Mouse (Mus musculus): ENCODE data around the gene Nutf2-ps1. TPM values are rescaled to one million over a fixed set of nuclear protein-coding genes. Genes with fewer than 3 reads are reported as not detected.
A peak's percentile ranks its signal among the peaks of the same experiment; 100 is the strongest.

Nutf2-ps1 gene
- total RNA-seq, 2 experiments from 2014 or later, result 36.9 to 61.1 TPM

- peak; percentile 40; the same call in 1 of the 2 replicates for ATAC-seq (ENCODE audit: poor library complexity, severe bottlenecking)
Measured at GRCm38 (mm10) chr19:53571501-53572428, 17.1 kb downstream of the Nutf2-ps1 start.

- ATAC-seq (ENCODE audit: poor library complexity, severe bottlenecking), result no peak
Measured at GRCm38 (mm10) chr19:53571056-53571455, 17.8 kb downstream of the Nutf2-ps1 start.

DNA sequence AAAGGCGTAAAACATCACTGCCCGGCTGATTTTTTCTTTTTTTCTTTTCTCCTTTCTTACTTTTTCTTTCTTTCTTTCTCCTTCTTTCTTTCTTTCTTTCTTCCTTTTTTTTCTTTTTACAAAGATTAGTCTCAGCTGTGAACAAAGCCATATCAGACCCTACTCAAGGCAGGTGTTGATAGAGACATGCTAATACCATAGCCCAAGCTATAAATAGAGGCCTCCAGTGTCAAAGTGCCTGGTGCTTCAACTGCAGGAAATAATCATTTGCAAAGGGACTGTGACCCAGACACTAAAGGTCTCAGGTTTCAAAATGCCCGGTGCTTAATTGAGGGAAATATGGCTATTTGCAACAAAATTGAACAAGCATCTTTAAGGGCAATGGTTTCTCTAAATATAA lies 20.3 kb downstream of the Nutf2-ps1 start:
- no peak for ATAC-seq (ENCODE audit: poor library complexity, severe bottlenecking)

DNA sequence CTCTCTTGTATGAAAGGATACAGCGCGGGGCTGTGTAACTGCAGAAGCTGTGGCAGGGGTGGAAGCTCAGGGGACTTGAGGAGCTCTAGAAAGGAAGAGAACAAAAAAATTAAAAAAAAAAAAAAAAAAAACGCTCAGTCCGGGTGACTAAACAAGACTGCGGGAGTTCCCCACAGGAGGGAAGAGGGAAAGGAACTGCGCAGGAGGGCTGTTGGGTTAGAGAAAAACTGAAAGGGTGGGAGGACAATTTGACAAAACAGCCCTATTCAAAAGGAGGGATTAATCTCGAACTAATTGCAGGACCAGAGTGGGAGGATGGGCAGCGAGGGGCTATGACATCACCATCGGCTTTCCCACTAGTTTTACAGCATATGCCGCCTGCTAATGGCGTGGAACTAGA lies 21.0 kb downstream of the Nutf2-ps1 start:
- 0 out of 2 replicates have a peak, but pooled peaks have one; percentile 24 for ATAC-seq (ENCODE audit: poor library complexity, severe bottlenecking)

GRCm38 (mm10) chr19:53565565-53566277 lies 23.1 kb downstream of the Nutf2-ps1 start:
- peak; percentile 57 for ATAC-seq (ENCODE audit: poor library complexity, severe bottlenecking)

GRCm38 (mm10) chr19:53564174-53564573 lies 24.7 kb downstream of the Nutf2-ps1 start:
- ATAC-seq (ENCODE audit: poor library complexity, severe bottlenecking), result peak; percentile 33; the same call in 1 of the 2 replicates

GRCm38 (mm10) chr19:53560436-53560835 lies 28.4 kb downstream of the Nutf2-ps1 start:
- ATAC-seq (ENCODE audit: poor library complexity, severe bottlenecking), result no peak

DNA sequence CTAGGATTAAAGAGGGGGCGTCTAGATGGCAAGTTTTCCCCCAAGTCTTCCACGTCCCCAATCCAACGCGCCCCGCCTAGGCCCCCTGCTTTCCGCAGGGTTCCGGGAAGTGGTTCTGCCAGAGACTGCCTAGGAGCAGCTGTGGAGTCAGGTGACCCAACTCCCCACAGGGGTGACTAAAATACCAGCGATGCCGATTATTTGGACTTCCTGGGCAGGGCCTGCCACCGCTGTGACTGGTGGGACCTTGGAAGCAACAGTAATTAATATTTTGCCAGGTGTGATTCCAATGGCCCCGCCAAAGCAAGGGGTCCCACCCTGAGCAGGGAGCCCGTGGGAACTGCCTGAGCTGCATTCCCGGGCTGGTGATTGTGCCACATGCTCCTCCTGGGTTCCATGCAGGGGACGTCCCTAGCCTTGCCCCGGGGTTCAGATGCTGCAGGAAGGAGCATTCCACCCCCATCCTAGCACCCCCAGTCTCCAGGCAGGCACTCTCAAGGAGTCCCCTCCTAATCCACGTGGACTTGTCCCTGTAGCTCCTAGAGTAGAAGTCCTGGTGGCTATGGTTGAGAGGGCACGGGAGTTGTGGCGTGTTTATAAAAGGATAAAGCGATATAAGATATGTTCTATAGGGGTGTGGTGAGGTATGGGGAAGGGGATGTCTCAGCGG lies 31.5 kb downstream of the Nutf2-ps1 start:
- ATAC-seq (ENCODE audit: poor library complexity, severe bottlenecking), result peak; percentile 49; the same call in 1 of the 2 replicates

DNA sequence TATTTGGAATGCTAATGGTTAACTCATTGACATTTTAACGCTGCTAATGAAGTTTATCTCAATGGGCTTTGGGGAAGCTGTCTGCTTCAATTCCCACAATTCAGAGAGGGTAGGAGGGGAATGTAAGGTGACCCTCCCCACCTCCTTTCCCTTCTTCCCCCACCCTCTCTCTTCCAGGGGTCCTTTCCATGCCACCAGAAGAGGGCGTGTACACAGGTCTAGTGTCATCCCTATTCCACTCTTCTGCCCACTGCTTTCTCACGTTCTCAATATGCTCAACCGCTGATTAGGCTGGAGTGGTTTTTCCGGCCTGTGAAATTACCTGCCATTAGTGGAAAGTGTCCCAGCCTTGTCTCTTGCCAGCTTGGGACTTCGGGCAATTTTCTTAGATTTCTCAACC lies 32.0 kb downstream of the Nutf2-ps1 start:
- ATAC-seq (ENCODE audit: poor library complexity, severe bottlenecking), result no peak

- no peak for ATAC-seq (ENCODE audit: poor library complexity, severe bottlenecking)
Measured at GRCm38 (mm10) chr19:53554981-53555616, 33.8 kb downstream of the Nutf2-ps1 start.

- no peak for ATAC-seq (ENCODE audit: poor library complexity, severe bottlenecking)
Measured at GRCm38 (mm10) chr19:53554402-53554801, 34.5 kb downstream of the Nutf2-ps1 start.

GRCm38 (mm10) chr19:53552795-53553194 lies 36.1 kb downstream of the Nutf2-ps1 start:
- no peak for ATAC-seq (ENCODE audit: poor library complexity, severe bottlenecking)

- ATAC-seq (ENCODE audit: poor library complexity, severe bottlenecking), result no peak
Measured at GRCm38 (mm10) chr19:53552216-53552786, 36.6 kb downstream of the Nutf2-ps1 start.

DNA sequence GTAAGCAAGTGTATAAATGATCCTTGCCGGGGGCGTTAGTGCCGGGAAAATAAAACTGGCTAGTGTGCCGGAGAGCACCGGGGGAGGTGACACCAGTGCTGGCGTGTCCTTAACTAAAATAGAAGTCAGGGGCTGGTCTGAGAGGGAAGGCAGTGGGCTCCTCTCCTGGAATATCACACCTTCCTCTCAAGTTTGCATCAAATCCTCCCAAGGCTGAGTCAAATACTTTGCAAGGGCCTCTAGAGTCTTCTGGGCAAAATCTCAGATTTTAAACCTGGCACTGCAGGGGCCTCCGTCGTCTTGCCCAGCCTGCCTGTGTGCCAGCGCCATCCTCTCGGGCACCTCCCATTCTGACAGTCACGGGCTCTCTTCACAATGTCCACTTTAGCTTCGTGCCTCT lies 37.9 kb downstream of the Nutf2-ps1 start:
- no peak for ATAC-seq (ENCODE audit: poor library complexity, severe bottlenecking)

GRCm38 (mm10) chr19:53547597-53547996 lies 41.3 kb downstream of the Nutf2-ps1 start:
- peak; percentile 64 for ATAC-seq (ENCODE audit: poor library complexity, severe bottlenecking)

DNA sequence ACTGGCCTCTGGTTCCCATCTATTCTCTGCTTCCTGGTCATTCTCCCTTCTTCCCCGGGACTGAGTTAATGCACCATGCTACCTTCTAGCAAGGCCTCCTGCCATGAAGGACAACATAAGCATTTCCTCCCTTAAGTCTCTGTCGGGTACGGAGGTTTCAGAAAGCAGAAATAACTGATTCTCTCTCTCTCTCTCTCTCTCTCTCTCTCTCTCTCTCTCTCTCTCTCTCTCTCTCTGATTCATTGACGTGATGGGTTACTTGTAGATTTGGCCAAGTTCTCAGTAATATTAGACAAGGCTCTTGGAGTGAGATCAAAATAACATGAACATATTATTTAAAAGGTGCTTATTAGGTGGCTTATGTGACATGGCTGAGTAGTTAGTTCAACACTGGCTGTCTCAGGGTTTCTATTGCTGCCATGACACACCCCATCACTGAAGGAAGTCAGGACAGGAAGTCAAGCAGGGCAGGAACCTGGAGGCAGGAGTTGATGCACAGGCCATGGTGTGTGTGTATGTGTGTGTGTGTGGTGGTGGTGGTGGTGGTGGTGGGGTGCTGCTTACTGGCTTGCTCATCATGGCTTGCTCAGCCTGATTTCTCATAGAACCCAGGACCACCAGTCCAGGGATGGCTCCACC lies 43.8 kb downstream of the Nutf2-ps1 start:
- peak; percentile 52 for ATAC-seq (ENCODE audit: poor library complexity, severe bottlenecking)

- ATAC-seq (ENCODE audit: poor library complexity, severe bottlenecking), result no peak
Measured at GRCm38 (mm10) chr19:53543602-53544001, 45.3 kb downstream of the Nutf2-ps1 start.

GRCm38 (mm10) chr19:53539296-53539695 lies 49.6 kb downstream of the Nutf2-ps1 start:
- no peak for ATAC-seq (ENCODE audit: poor library complexity, severe bottlenecking)

DNA sequence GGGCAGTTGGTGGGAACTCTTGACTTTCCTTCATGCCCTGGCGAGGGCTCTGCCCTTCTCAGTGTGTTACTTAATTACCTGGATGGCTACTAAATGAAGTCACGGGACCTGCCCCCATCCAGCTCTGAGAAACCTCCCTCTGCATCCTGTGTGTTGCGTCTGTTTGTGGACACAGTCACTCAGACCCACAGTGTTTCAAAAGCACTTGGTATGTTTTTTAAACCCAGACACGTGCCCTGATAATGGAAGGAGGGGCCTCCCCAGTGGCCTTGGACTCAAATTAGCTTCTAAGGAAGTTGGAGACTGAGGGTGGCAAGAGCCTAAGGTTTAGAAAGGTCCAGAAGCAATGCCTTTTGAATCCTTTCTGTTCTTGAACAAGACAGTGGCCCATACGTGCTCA lies 50.1 kb downstream of the Nutf2-ps1 start:
- peak; percentile 73 for ATAC-seq (ENCODE audit: poor library complexity, severe bottlenecking)

Measured in megakaryocyte, adult 5-6 weeks (primary cell).